Mouse (Mus musculus) c-Kit-positive CD71-negative TER-119-negative erythroid progenitor cells, embryonic 14.5 days (primary cell): ENCODE measurements around the gene Oxtr.

Experiments
- DNase-seq: peaks from one replicate; pipeline ENCODE4 v3.0.0-alpha.2; 2013; ENCODE audit warnings: low read depth

Oxtr gene

DNA sequence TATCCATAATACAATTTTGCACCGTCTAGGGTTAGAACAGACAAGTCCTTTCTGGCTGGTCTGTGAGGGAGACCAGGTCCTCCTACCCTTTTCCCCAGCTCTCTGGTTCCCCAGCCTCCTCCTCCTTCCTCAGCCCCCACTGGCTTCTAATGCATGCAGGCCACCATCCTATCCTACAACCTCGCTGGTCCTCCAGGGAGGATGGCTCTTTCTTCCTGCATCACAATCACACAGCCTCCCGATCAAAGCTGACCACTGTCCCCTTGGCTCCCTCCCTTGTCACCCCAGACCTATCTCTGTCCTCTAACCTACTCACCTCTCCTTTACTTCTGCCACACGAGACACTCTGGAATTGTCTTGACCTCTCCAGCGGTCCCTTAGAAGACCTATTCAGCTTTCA is 1.8 kb downstream of the Oxtr start:
- no peak for DNase-seq

DNA sequence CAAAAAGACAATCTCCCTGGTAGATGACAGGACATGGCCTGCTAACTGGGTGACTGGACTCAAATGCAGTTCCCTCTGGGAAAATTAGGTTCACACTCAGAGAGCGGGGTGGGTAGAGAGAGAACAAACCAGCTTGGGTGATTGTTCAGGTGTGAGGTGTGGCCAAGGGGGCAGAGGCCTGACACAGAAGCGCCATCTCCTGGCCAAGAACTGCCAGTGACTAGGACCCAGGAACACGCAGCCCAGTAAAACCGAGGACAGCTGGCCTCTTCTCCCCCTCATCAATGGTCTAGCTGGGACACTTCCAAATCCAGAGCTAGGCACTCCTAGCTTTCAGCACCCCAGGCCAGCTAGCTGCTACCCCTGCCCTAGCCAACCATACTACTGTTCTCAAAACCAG is 5.4 kb downstream of the Oxtr start:
- no peak for DNase-seq

GRCm38 (mm10) chr6:112479861-112480260 is 9.9 kb downstream of the Oxtr start:
- DNase-seq, result no peak

DNA sequence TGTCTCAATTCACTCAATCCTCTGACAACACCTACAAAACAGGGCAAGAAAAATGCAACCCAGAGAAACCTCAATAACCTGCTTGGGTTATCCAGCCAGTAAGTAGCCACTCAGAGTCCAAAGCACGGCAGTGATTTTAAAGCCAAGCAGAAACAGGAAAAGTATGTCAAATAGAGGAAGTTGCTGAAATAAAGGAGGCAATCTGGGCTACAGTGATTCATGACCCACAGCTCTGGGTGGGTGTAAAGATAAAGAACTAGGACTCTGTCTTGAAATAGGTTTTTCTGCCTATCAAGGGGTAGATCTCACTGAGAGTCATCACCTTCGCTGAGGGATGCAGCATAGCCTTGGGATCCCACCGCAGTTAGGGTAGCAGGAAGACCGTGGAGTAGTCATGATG is 18.1 kb downstream of the Oxtr start:
- DNase-seq, result no peak

GRCm38 (mm10) chr6:112466001-112466400 is 23.7 kb downstream of the Oxtr start:
- no peak for DNase-seq

- DNase-seq, result no peak
Measured at GRCm38 (mm10) chr6:112465441-112465840, 24.3 kb downstream of the Oxtr start.

DNA sequence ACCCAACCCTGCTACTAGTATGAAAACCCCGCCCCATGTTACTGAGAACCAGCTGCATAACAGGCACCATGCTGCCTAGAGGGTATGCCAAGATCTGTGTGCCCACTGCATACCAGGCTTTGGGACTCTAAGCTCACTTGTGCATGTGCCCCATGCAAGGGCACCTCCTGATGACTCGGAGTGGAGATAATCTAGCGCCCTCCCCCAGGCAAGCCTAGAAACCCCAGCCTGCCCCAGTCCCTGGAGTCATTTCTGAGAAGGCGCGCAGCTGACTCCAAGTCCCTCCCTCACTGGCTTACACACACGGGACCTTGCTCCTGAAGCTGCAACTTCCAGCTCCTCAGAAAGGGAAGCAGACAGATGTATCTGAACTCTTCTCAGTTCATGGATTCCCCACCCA is 26.4 kb downstream of the Oxtr start:
- no peak for DNase-seq

DNA sequence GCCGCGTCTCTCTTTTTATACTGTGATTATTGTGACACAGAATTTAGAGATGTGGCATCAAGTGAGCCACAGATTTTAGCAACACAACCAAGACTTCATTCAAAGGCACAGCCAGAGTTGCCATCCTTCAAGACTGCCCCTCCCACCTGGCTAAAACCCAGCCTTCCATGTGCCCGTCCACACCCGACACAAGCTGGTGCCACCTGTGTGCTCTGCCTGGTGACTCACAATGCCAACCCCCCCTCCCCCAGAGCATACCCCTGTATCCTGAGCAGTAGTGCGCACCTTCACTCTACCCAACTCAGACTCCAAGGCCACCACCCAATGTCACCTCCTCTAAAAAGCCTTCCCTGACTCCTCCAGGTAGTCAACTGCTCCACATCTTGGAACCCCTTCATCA is 28.3 kb downstream of the Oxtr start:
- no peak for DNase-seq

- DNase-seq, result no peak
Measured at GRCm38 (mm10) chr6:112459341-112459749, 30.4 kb downstream of the Oxtr start, which contains the start of gene Cav3. Cav3 (plus strand) TSS chr6:112459505.

GRCm38 (mm10) chr6:112445675-112446074 is 44.1 kb downstream of the Oxtr start:
- DNase-seq, result no peak

- DNase-seq, result no peak
Measured at GRCm38 (mm10) chr6:112426018-112426732, 63.6 kb downstream of the Oxtr start.

DNA sequence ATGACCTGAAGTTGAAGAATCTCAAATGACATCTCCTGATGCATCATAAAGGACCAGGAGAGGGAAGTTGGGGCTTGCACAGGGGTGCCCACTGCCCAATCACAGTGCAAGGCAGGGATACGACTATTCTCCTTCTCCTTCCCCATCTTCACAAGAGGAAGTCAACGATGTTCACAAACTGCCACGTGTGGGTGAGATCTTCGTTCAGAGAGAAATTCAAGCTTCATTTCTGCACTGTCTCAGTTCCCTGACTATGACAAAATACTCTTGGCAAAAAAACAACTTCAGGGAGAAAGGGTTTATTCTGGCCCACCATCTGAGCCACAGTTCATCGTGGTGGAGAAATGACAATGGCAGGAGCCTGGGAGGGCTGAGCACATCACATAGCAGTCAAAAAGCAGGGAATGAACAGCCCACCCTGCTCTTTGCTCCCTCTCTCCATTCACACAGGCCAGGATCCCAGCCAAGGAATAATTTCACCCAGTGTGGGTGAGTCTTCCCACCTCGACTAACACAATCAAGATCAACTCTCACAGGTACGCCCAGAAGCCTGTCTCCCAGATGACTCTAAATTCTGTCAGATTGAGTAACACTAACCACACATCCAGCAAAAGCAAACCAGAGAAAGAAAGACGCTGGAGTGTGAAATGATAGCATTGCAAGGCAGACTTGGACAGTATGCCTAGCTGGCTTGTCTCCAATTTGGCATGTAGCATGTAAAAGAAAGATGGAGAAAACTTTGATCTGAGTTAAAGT is 65.8 kb downstream of the Oxtr start:
- DNase-seq, result no peak
